Mouse (Mus musculus) ES-Bruce4 (cell line): ENCODE measurements around the gene Ier2. TPM values are rescaled to one million over a fixed set of nuclear protein-coding genes. Genes with fewer than 3 reads are reported as not detected.
"Not testable (repeated sequence)": the region's sequence is repeated elsewhere in the genome, so short reads cannot be mapped to it uniquely, and the experiment has no call there.

Experiments
- H3K27ac ChIP-seq: 2 replicates; pipeline ENCODE4 v1.5.1; 2012; ENCODE audit warnings: low read length, inconsistent platforms; ENCODE audit not compliant: insufficient read depth
- H3K27me3 ChIP-seq: 2 replicates; pipeline ENCODE4 v1.6.1; 2012; ENCODE audit warnings: mild to moderate bottlenecking, low read length, inconsistent platforms; ENCODE audit not compliant: control insufficient read depth, poor library complexity, insufficient read depth, severe bottlenecking
- H3K36me3 ChIP-seq: 2 replicates; pipeline ENCODE4 v1.6.1; 2012; ENCODE audit warnings: inconsistent platforms, mild to moderate bottlenecking, low read length, moderate library complexity; ENCODE audit not compliant: control insufficient read depth, poor library complexity, insufficient read depth, severe bottlenecking
- H3K4me1 ChIP-seq: one replicate; pipeline ENCODE4 v1.8.1; 2011; ENCODE audit warnings: low read length; ENCODE audit not compliant: control insufficient read depth, insufficient read depth
- H3K4me3 ChIP-seq: 2 replicates; pipeline ENCODE4 v1.5.1; 2011; ENCODE audit warnings: low read depth, mild to moderate bottlenecking, low read length
- H3K9ac ChIP-seq: 2 replicates; pipeline ENCODE4 v1.6.1; 2012; ENCODE audit warnings: low read depth, mild to moderate bottlenecking, inconsistent platforms; ENCODE audit not compliant: poor library complexity, severe bottlenecking
- H3K9me3 ChIP-seq: replicated peaks from 2 replicates; pipeline ENCODE4 v1.6.1; 2012; ENCODE audit warnings: mild to moderate bottlenecking, low read length, inconsistent platforms; ENCODE audit not compliant: control insufficient read depth, poor library complexity, insufficient read depth, severe bottlenecking
- CTCF ChIP-seq: IDR thresholded peaks from one replicate; pipeline ENCODE4 v1.8.1; 2011; ENCODE audit warnings: low read depth, low read length
- EP300 ChIP-seq: IDR thresholded peaks from 2 replicates; pipeline ENCODE4 v1.6.1; 2011; ENCODE audit warnings: low read depth, low read length; ENCODE audit not compliant: insufficient read depth
- POLR2A ChIP-seq: IDR thresholded peaks from one replicate; pipeline ENCODE4 v1.8.1; 2011; ENCODE audit warnings: low read length; ENCODE audit not compliant: insufficient read depth
- polyA plus RNA-seq: library from polyadenylated mRNA; stranded (reverse); fragments of >200 nt; gene quantifications from 2 replicates; pipeline ENCODE4 v1.2.4, GENCODE M21; 2011; ENCODE audit warnings: low read depth; ENCODE audit not compliant: missing spikeins, insufficient read depth, insufficient read length

The Ier2 gene
- polyA plus RNA-seq, 1 experiment: 42.8 TPM

DNA sequence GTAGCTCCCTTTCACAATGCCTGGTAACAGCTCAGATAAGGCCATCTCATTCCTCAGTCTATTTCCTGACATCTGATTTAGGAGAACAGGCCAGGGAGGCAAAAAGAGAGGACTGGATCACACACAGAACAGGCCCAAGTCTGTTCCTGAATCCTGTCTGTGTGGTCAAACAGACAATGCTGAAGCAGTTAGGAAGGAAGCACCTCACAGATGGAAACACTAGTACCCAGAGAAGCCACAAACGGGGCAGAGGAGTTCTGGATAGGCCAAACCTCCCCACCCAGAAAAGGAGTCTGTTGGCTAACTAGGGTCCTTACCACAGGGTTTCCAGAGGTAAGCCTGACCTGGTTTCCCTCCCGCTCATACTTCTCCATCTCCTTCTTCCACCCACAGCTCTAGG is 19.6 kb upstream of the Ier2 start:
- Histone ChIP-seq H3K4me3 (no peak overlapping the region), H3K36me3 (peaks cover 32% of the 10 kb centered on the region), H3K4me1 (peaks cover 2% of the 10 kb centered on the region), H3K9ac (no peak overlapping the region), H3K9me3 (no peaks in the 10 kb centered on the region), H3K27me3 (no peaks in the 10 kb centered on the region), H3K27ac (no peak overlapping the region)
- TF ChIP-seq POLR2A (no peak), CTCF (no peak), EP300 (no peak)

- Histone ChIP-seq H3K9ac (no peak overlapping the region), H3K27ac (0 out of 2 replicates have a peak overlapping the region, but pooled peaks have one; percentile 34), H3K9me3 (no peaks in the 10 kb centered on the region), H3K4me3 (no peak overlapping the region), H3K36me3 (peaks cover 33% of the 10 kb centered on the region), H3K4me1 (peaks cover 2% of the 10 kb centered on the region), H3K27me3 (no peaks in the 10 kb centered on the region)
- TF ChIP-seq CTCF (no peak), POLR2A (no peak), EP300 (no peak)
These were observed 18.8 kb upstream of the Ier2 start for GRCm38 (mm10) chr8:84681476-84681875.

DNA sequence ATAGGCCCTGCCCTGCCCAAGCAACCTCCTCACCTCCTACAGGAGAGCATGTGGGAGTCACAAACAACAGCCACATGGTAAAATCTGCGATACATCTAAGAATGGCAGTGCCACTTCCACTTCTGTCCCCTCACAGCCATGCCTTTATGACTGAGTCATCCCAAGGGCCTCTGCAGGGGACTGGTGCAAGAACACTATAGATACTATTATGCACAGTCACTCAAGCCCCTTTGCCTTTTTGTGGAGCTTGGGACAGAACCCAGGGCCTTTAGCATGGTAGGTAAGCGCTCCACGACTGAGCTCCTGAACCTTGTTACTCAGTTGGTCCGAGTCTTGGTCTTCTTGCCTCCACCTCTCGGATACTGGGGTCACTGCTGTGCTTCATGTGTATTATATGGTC is 14.7 kb upstream of the Ier2 start:
- H3K27ac ChIP-seq: no peak overlapping the region
- TF ChIP-seq CTCF (no peak), EP300 (no peak), POLR2A (no peak)
- no peak overlapping the region for H3K9ac ChIP-seq
- no peak overlapping the region for H3K4me3 ChIP-seq
- H3K36me3 ChIP-seq: peaks cover 61% of the 10 kb centered on the region
- H3K27me3 ChIP-seq: no peaks in the 10 kb centered on the region
- H3K4me1 ChIP-seq: no peaks in the 10 kb centered on the region
- H3K9me3 ChIP-seq: no peaks in the 10 kb centered on the region

GRCm38 (mm10) chr8:84670295-84671006 is 7.8 kb upstream of the Ier2 start:
- not testable (repeated sequence) for H3K4me1 ChIP-seq, H3K27me3 ChIP-seq, H3K4me3 ChIP-seq, H3K9me3 ChIP-seq
- H3K9ac ChIP-seq: 0 out of 2 replicates have a peak overlapping the region, but pooled peaks have one; percentile 1
- H3K36me3 ChIP-seq: peaks cover 43% of the 10 kb centered on the region
- peak overlapping the region; percentile 53 for H3K27ac ChIP-seq

- TF ChIP-seq POLR2A (no peak), EP300 (no peak), CTCF (no peak)
- no peaks in the 10 kb centered on the region for H3K9me3 ChIP-seq
- H3K4me1 ChIP-seq: peaks cover 4% of the 10 kb centered on the region
- 0 out of 2 replicates have a peak overlapping the region, but pooled peaks have one; percentile 1 for H3K9ac ChIP-seq
- H3K27me3 ChIP-seq: no peaks in the 10 kb centered on the region
- no peak overlapping the region for H3K4me3 ChIP-seq
- H3K27ac ChIP-seq: peak overlapping the region; percentile 78
- peaks cover 28% of the 10 kb centered on the region for H3K36me3 ChIP-seq
These were observed 6.3 kb upstream of the Ier2 start for GRCm38 (mm10) chr8:84668731-84669485.

DNA sequence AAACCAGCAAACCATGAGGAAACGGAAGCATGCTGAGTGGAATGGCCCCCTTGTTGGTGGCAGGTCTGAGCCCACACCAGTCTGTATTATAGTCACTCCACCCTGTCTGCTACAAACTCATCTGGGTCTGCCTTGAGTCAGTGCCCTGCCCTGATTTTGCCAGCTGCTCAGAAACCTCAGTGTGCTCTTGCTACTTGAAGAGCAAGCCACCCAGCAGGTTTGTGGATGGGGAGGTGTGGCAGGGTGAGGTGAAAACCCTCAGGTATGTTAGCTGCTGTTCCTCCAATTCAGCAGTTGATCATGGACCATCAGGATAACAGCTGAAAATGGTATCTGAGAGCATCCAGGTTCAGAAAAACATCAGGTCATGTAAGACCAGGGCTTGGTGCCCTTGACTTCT is 5.4 kb upstream of the Ier2 start:
- peaks cover 4% of the 10 kb centered on the region for H3K4me1 ChIP-seq
- TF ChIP-seq CTCF: no peak
- TF ChIP-seq EP300: no peak
- no peak for TF ChIP-seq POLR2A
- no peak overlapping the region for H3K9ac ChIP-seq
- no peaks in the 10 kb centered on the region for H3K27me3 ChIP-seq
- H3K4me3 ChIP-seq: no peak overlapping the region
- H3K27ac ChIP-seq: peak overlapping the region; percentile 78
- H3K36me3 ChIP-seq: peaks cover 19% of the 10 kb centered on the region
- H3K9me3 ChIP-seq: no peaks in the 10 kb centered on the region
